Mouse (Mus musculus): ENCODE results near the gene H2-Eb2.

DNA sequence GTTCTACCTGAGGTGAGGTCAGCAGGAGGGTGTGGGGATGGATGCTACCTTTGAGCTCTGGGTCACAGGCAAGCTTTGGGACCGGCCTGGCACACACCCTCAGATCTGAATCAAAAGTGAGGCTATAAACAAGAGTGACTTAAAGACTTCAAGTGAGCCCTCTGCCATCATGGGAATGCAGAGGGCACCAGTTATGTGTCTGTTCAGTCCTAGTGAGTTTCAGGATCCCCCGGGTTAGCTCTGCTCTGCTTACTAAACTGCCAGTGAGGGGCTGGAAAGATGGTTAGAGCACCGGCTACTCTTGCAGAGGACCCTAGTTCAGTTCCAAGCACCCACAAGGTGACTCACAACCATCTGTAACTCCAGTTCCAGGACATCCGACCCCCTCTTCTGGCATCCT, 32.9 kb upstream of the H2-Eb2 start:
- TF ChIP-seq CTCF (IDR thresholded peaks at IDR 0.05; ENCODE audit: low read depth): no peak
- TF ChIP-seq EP300 (IDR thresholded peaks at IDR 0.05; ENCODE audit: low read depth): no peak
